Mouse (Mus musculus) macrophage (primary cell): Measurements from ENCODE around the gene Col4a4. TPM values are rescaled to one million over a fixed set of nuclear protein-coding genes. Genes with fewer than 3 reads are reported as not detected.

ENCODE experiments used
- H3K27ac ChIP-seq: fragments of 350-480 bp; formaldehyde crosslinking; 2 replicates; pipeline ENCODE4 v1.9.0; 2021
- H3K36me3 ChIP-seq: fragments of 350-480 bp; formaldehyde crosslinking; 2 replicates; pipeline ENCODE4 v1.9.0; 2021; ENCODE audit errors: inconsistent target
- H3K4me3 ChIP-seq: fragments of 350-480 bp; formaldehyde crosslinking; 2 replicates; pipeline ENCODE4 v1.9.0; 2021; ENCODE audit errors: inconsistent target
- H3K79me2 ChIP-seq: fragments of 350-480 bp; formaldehyde crosslinking; 2 replicates; pipeline ENCODE4 v1.9.0; 2021; ENCODE audit errors: inconsistent target
- WGBS: methylation state at CpG from one replicate; pipeline ENCODE4 v1.1.7; 2026; ENCODE audit warnings: inconsistent platforms; ENCODE audit not compliant: missing documents; 5-methylcytosine and 5-hydroxymethylcytosine counted together
- polyA plus RNA-seq: library from polyadenylated mRNA; stranded (reverse); fragments of 250-400 nt; gene quantifications from 3 replicates; pipeline ENCODE4 v1.2.4, GENCODE M21; 2018; ENCODE audit warnings: inconsistent platforms

Gene Col4a4
- polyA plus RNA-seq, 1 experiment from 2014 or later: not detected

GRCm38 (mm10) chr1:82440123-82440522, 146.5 kb downstream of the Col4a4 start:
- Histone ChIP-seq H3K79me2 (no peaks in the 10 kb centered on the region), H3K4me3 (no peak overlapping the region), H3K27ac (no peak overlapping the region), H3K36me3 (peaks cover 7% of the 10 kb centered on the region; the same call in 1 of the 2 replicates)
- whole genome bisulfite sequencing: 100% methylated on average over 1 of the region's 1 CpGs

- Histone ChIP-seq H3K36me3 (no peaks in the 10 kb centered on the region), H3K27ac (no peak overlapping the region), H3K4me3 (no peak overlapping the region), H3K79me2 (no peaks in the 10 kb centered on the region)
- WGBS: 92% methylated on average over 3 of the region's 3 CpGs
Observed at GRCm38 (mm10) chr1:82437273-82437672, 149.4 kb downstream of the Col4a4 start.

- Histone ChIP-seq H3K27ac (no peak overlapping the region), H3K36me3 (no peaks in the 10 kb centered on the region), H3K4me3 (no peak overlapping the region), H3K79me2 (no peaks in the 10 kb centered on the region)
- 94% methylated on average over 5 of the region's 5 CpGs for WGBS
Observed at GRCm38 (mm10) chr1:82433649-82434005, 153.0 kb downstream of the Col4a4 start.

GRCm38 (mm10) chr1:82432919-82433648, 153.6 kb downstream of the Col4a4 start:
- H3K4me3 ChIP-seq: no peak overlapping the region
- H3K79me2 ChIP-seq: no peaks in the 10 kb centered on the region
- 79% methylated on average over 15 of the region's 15 CpGs for WGBS
- no peaks in the 10 kb centered on the region for H3K36me3 ChIP-seq
- no peak overlapping the region for H3K27ac ChIP-seq

GRCm38 (mm10) chr1:82429061-82429460, 157.6 kb downstream of the Col4a4 start:
- no peak overlapping the region for H3K4me3 ChIP-seq
- no peak overlapping the region for H3K27ac ChIP-seq
- H3K79me2 ChIP-seq: no peaks in the 10 kb centered on the region
- H3K36me3 ChIP-seq: no peaks in the 10 kb centered on the region
- 70% methylated on average over 1 of the region's 1 CpGs for WGBS

- H3K4me3 ChIP-seq: no peak overlapping the region
- no peaks in the 10 kb centered on the region for H3K79me2 ChIP-seq
- 96% methylated on average over 5 of the region's 5 CpGs for WGBS
- no peak overlapping the region for H3K27ac ChIP-seq
- H3K36me3 ChIP-seq: no peaks in the 10 kb centered on the region
Observed at GRCm38 (mm10) chr1:82427729-82428128, 158.9 kb downstream of the Col4a4 start.

- H3K36me3 ChIP-seq: no peaks in the 10 kb centered on the region
- WGBS: 94% methylated on average over 4 of the region's 4 CpGs
- H3K4me3 ChIP-seq: no peak overlapping the region
- H3K27ac ChIP-seq: no peak overlapping the region
- H3K79me2 ChIP-seq: no peaks in the 10 kb centered on the region
Observed at GRCm38 (mm10) chr1:82415641-82416040, 171.0 kb downstream of the Col4a4 start.

GRCm38 (mm10) chr1:82414434-82415045, 172.1 kb downstream of the Col4a4 start:
- WGBS: 97% methylated on average over 3 of the region's 3 CpGs
- H3K36me3 ChIP-seq: no peaks in the 10 kb centered on the region
- H3K4me3 ChIP-seq: no peak overlapping the region
- H3K79me2 ChIP-seq: no peaks in the 10 kb centered on the region
- H3K27ac ChIP-seq: no peak overlapping the region

- Histone ChIP-seq H3K36me3 (no peaks in the 10 kb centered on the region), H3K4me3 (no peak overlapping the region)
Observed at GRCm38 (mm10) chr1:82412085-82412484, 174.6 kb downstream of the Col4a4 start.

GRCm38 (mm10) chr1:82411521-82411920, 175.1 kb downstream of the Col4a4 start:
- 91% methylated on average over 5 of the region's 5 CpGs for WGBS
- no peak overlapping the region for H3K4me3 ChIP-seq
- no peaks in the 10 kb centered on the region for H3K36me3 ChIP-seq
- H3K79me2 ChIP-seq: no peaks in the 10 kb centered on the region
- no peak overlapping the region for H3K27ac ChIP-seq

More at GRCm38 (mm10) chr1:82412085-82412484, 174.6 kb downstream of the Col4a4 start:
- 87% methylated on average over 4 of the region's 4 CpGs for WGBS
- no peaks in the 10 kb centered on the region for H3K79me2 ChIP-seq
- H3K27ac ChIP-seq: no peak overlapping the region

- no peaks in the 10 kb centered on the region for H3K79me2 ChIP-seq
- H3K36me3 ChIP-seq: no peaks in the 10 kb centered on the region
- H3K27ac ChIP-seq: no peak overlapping the region
- no peak overlapping the region for H3K4me3 ChIP-seq
- 90% methylated on average over 3 of the region's 3 CpGs for WGBS
Observed at GRCm38 (mm10) chr1:82410548-82410947, 176.1 kb downstream of the Col4a4 start.

GRCm38 (mm10) chr1:82409271-82409670, 177.4 kb downstream of the Col4a4 start:
- no peak overlapping the region for H3K27ac ChIP-seq
- no peaks in the 10 kb centered on the region for H3K79me2 ChIP-seq
- no peaks in the 10 kb centered on the region for H3K36me3 ChIP-seq
- H3K4me3 ChIP-seq: no peak overlapping the region
- 95% methylated on average over 4 of the region's 9 CpGs for WGBS

GRCm38 (mm10) chr1:82407786-82408185, 178.9 kb downstream of the Col4a4 start:
- Histone ChIP-seq H3K27ac (no peak overlapping the region), H3K4me3 (no peak overlapping the region), H3K36me3 (no peaks in the 10 kb centered on the region), H3K79me2 (no peaks in the 10 kb centered on the region)
- 93% methylated on average over 3 of the region's 3 CpGs for WGBS
